Mouse (Mus musculus): ENCODE results near the gene Rbfox1. TPM values are rescaled to one million over a fixed set of nuclear protein-coding genes. Genes with fewer than 3 reads are reported as not detected.

Gene Rbfox1
- total and polyA plus RNA-seq, 2 experiments: 0.09 TPM; not detected in 1

DNA sequence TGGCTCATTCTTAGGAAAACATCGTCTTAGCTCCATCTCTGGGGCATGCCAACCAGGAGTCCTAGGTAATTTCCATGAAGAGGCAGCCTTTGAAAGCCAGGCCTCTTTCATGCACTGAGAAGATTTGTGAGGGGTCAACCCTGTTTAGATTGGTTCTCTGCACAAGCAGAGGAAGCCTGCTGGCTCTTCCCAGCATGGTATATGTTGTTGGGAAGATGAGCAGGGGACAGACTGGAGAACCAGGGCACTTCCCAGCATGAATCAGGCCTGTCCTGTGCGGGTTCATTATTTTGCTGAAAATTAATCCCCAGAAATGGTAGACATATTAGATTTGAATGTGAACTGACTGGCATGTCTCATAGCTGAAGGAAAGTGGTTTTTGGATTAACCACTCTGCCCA lies 214.4 kb downstream of the Rbfox1 start:
- H3K27ac ChIP-seq (replicated peaks; ENCODE audit: insufficient read depth, low read depth, low read length): no peak overlapping the region
- TF ChIP-seq POLR2A (IDR thresholded peaks at IDR 0.05; ENCODE audit: extremely low read depth, insufficient read depth, low read length): no peak
- no peak for DNase-seq (ENCODE audit: extremely low read depth, low read depth, low spot score)
- H3K9ac ChIP-seq (ENCODE audit: low read depth, low read length): no peak overlapping the region
- no peaks in the 10 kb centered on the region for H3K4me1 ChIP-seq (ENCODE audit: control insufficient read depth, insufficient read depth, low read length)
- no peak overlapping the region for H3K4me3 ChIP-seq (ENCODE audit: insufficient read depth, low read depth, low read length)
- no peaks in the 10 kb centered on the region for H3K27me3 ChIP-seq (ENCODE audit: control insufficient read depth, insufficient read depth, low read length)
- WGBS: 78% methylated on average over 2 of the region's 2 CpGs
- H3K36me3 ChIP-seq (ENCODE audit: control insufficient read depth, insufficient read depth, low read length): no peaks in the 10 kb centered on the region
- no peaks in the 10 kb centered on the region for H3K79me2 ChIP-seq (ENCODE audit: control insufficient read depth, insufficient read depth, low read length)

DNA sequence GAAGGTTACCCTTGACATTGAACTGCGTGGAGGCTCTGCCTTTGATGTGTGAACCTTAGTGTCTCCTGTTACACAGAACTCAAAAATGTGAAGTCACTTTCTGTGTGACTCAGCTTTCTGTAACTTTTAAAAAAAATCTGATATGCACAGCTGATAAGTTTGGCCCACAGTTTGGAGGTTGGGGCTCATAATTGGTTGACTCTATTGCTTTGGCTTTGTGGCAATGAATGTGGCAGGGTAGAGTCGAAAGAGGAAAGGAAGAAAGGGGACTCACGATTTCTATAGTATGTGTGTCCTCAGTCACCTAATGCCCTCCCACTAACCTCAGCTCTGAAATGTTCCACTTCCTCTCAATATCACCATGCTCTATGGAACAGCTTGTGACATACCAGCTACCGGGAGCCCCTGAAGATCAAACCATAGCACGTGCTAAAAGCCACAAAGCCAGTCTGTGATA lies 215.3 kb downstream of the Rbfox1 start:
- DNase-seq (ENCODE audit: extremely low read depth, low read depth, low spot score): no peak
- no peaks in the 10 kb centered on the region for H3K4me1 ChIP-seq (ENCODE audit: control insufficient read depth, insufficient read depth, low read length)
- no peaks in the 10 kb centered on the region for H3K36me3 ChIP-seq (ENCODE audit: control insufficient read depth, insufficient read depth, low read length)
- H3K27ac ChIP-seq (replicated peaks; ENCODE audit: insufficient read depth, low read depth, low read length): no peak overlapping the region
- WGBS: 72% methylated on average over 5 of the region's 5 CpGs
- H3K79me2 ChIP-seq (ENCODE audit: control insufficient read depth, insufficient read depth, low read length): no peaks in the 10 kb centered on the region
- no peak overlapping the region for H3K9ac ChIP-seq (ENCODE audit: low read depth, low read length)
- TF ChIP-seq CTCF (IDR thresholded peaks at IDR 0.05; ENCODE audit: low read depth, low read length) (no peak), POLR2A (IDR thresholded peaks at IDR 0.05; ENCODE audit: extremely low read depth, insufficient read depth, low read length) (no peak)
- H3K4me3 ChIP-seq (ENCODE audit: insufficient read depth, low read depth, low read length): no peak overlapping the region
- no peaks in the 10 kb centered on the region for H3K27me3 ChIP-seq (ENCODE audit: control insufficient read depth, insufficient read depth, low read length)

DNA sequence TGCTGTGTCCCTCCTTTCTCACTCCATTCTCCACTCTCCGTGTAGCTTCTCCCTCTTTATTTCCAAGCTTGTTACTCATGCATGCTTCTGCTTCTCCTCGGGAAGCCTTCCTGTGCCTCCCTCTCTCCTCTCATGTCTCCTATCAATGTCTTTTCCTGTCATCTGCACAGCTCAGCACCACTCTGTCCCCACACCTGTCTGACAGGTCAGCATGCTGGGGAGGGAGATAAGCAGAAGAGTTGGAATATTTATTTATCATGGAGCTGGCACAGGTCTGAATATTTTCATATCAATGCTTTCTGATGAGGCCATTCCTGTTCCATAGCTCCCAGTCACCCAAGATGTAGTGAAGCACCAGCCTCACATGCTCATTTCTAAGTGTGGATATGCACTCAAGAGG lies 218.6 kb downstream of the Rbfox1 start:
- Histone ChIP-seq H3K9ac (ENCODE audit: low read depth, low read length) (no peak overlapping the region), H3K36me3 (ENCODE audit: control insufficient read depth, insufficient read depth, low read length) (no peaks in the 10 kb centered on the region), H3K27me3 (ENCODE audit: control insufficient read depth, insufficient read depth, low read length) (no peaks in the 10 kb centered on the region), H3K4me3 (ENCODE audit: insufficient read depth, low read depth, low read length) (no peak overlapping the region), H3K27ac (replicated peaks; ENCODE audit: insufficient read depth, low read depth, low read length) (no peak overlapping the region), H3K79me2 (ENCODE audit: control insufficient read depth, insufficient read depth, low read length) (no peaks in the 10 kb centered on the region), H3K4me1 (ENCODE audit: control insufficient read depth, insufficient read depth, low read length) (no peaks in the 10 kb centered on the region)
- TF ChIP-seq POLR2A (IDR thresholded peaks at IDR 0.05; ENCODE audit: extremely low read depth, insufficient read depth, low read length) (no peak), CTCF (IDR thresholded peaks at IDR 0.05; ENCODE audit: low read depth, low read length) (no peak)
- WGBS: 70% methylated on average over 2 of the region's 2 CpGs
- no peak for DNase-seq (ENCODE audit: extremely low read depth, low read depth, low spot score)

DNA sequence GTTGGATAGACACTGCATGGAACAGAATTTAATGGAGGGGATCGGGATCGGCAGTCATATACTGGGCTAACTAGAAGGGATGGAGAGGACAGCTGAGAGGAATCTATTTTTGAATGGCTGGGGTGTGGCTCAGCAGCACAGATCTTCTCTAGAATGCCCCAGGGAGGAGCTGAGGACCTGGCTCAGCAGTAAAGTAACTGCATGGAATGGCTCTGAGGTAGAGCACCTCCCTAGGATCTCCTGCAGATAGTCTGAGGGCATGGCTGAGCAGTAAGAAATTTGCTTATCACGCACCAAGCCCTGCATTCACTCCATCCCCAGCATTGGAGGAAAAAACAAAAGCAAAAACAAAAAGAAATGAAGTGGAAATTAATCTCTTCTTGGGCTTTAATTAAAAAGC lies 225.0 kb downstream of the Rbfox1 start:
- Histone ChIP-seq H3K27ac (replicated peaks; ENCODE audit: insufficient read depth, low read depth, low read length) (no peak overlapping the region), H3K79me2 (ENCODE audit: control insufficient read depth, insufficient read depth, low read length) (no peaks in the 10 kb centered on the region), H3K4me3 (ENCODE audit: insufficient read depth, low read depth, low read length) (no peak overlapping the region), H3K36me3 (ENCODE audit: control insufficient read depth, insufficient read depth, low read length) (no peaks in the 10 kb centered on the region), H3K9ac (ENCODE audit: low read depth, low read length) (no peak overlapping the region), H3K27me3 (ENCODE audit: control insufficient read depth, insufficient read depth, low read length) (no peaks in the 10 kb centered on the region), H3K4me1 (ENCODE audit: control insufficient read depth, insufficient read depth, low read length) (no peaks in the 10 kb centered on the region)
- no peak for DNase-seq (ENCODE audit: extremely low read depth, low read depth, low spot score)
- WGBS: 92% methylated on average over 3 of the region's 3 CpGs
- no peak for TF ChIP-seq CTCF (IDR thresholded peaks at IDR 0.05; ENCODE audit: low read depth, low read length)

DNA sequence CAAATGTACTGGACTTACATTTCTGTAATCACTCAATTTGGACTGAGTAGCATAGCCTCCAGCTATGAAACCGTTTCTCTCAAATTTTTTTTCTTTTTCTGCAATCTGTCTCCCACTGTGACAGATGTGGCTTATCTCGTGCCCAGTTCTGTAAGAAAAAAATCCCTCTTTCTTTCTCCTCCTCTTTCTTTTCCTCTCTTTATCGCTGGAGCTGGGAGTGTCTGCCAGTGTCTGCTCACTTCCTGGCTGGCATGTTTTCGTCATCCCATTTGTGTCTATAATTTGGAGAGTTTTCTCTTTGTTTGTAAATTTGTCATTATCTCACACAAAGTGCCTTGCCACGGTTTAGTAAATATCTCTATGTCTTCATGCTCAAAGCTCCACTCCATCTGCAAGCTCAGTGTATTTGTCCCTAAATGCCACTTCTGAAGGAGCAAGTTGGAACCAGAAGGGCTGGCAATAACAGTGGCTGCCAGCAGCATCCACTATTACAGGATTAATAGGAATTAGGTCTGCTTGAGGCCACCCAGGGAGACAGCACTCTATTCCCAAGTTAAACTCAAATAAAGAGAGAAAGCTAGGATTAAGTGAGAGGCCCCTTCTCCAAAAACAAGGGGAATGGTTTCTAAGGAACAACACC lies 228.8 kb downstream of the Rbfox1 start:
- H3K79me2 ChIP-seq (ENCODE audit: control insufficient read depth, insufficient read depth, low read length): no peaks in the 10 kb centered on the region
- H3K9ac ChIP-seq (ENCODE audit: low read depth, low read length): no peak overlapping the region
- H3K4me1 ChIP-seq (ENCODE audit: control insufficient read depth, insufficient read depth, low read length): no peaks in the 10 kb centered on the region
- no peaks in the 10 kb centered on the region for H3K36me3 ChIP-seq (ENCODE audit: control insufficient read depth, insufficient read depth, low read length)
- no peaks in the 10 kb centered on the region for H3K27me3 ChIP-seq (ENCODE audit: control insufficient read depth, insufficient read depth, low read length)
- no peak for DNase-seq (ENCODE audit: extremely low read depth, low read depth, low spot score)
- no peak overlapping the region for H3K4me3 ChIP-seq (ENCODE audit: insufficient read depth, low read depth, low read length)
- no peak overlapping the region for H3K27ac ChIP-seq (replicated peaks; ENCODE audit: insufficient read depth, low read depth, low read length)
- 46% methylated on average over 5 of the region's 5 CpGs for WGBS
- TF ChIP-seq POLR2A (IDR thresholded peaks at IDR 0.05; ENCODE audit: extremely low read depth, insufficient read depth, low read length): no peak
- TF ChIP-seq CTCF (IDR thresholded peaks at IDR 0.05; ENCODE audit: low read depth, low read length): no peak

DNA sequence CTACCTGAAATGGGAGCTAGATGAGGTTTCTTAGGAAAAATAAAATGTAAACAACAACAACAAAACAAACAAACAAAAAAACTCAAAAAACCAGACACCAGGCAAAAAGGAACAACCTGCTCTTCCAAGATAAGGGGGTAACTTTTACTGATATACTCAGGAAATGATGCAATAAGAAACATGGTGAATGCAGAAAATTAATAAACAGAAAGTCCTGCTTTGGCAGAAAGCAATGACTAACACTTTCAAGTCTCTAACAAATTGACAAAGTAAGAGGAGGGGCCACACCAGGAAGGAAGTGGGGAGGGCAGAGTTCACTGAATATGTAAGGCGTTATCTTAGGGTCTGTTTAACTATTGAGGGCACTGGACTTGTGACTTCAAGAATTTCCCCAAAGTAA lies 234.3 kb downstream of the Rbfox1 start:
- no peak for DNase-seq (ENCODE audit: extremely low read depth, low read depth, low spot score)
- WGBS: 30% methylated on average over 1 of the region's 1 CpGs
- Histone ChIP-seq H3K4me1 (ENCODE audit: control insufficient read depth, insufficient read depth, low read length) (no peaks in the 10 kb centered on the region), H3K27me3 (ENCODE audit: control insufficient read depth, insufficient read depth, low read length) (no peaks in the 10 kb centered on the region), H3K27ac (replicated peaks; ENCODE audit: insufficient read depth, low read depth, low read length) (no peak overlapping the region), H3K4me3 (ENCODE audit: insufficient read depth, low read depth, low read length) (no peak overlapping the region), H3K79me2 (ENCODE audit: control insufficient read depth, insufficient read depth, low read length) (no peaks in the 10 kb centered on the region), H3K36me3 (ENCODE audit: control insufficient read depth, insufficient read depth, low read length) (no peaks in the 10 kb centered on the region), H3K9ac (ENCODE audit: low read depth, low read length) (no peak overlapping the region)
- TF ChIP-seq CTCF (IDR thresholded peaks at IDR 0.05; ENCODE audit: low read depth, low read length): no peak
- no peak for TF ChIP-seq POLR2A (IDR thresholded peaks at IDR 0.05; ENCODE audit: extremely low read depth, insufficient read depth, low read length)
